Mouse (Mus musculus): ENCODE results near the gene Sympk. TPM values are rescaled to one million over a fixed set of nuclear protein-coding genes. Genes with fewer than 3 reads are reported as not detected.

Gene Sympk
- polyA plus RNA-seq, 1 experiment from 2014 or later, result 9.6 TPM

DNA sequence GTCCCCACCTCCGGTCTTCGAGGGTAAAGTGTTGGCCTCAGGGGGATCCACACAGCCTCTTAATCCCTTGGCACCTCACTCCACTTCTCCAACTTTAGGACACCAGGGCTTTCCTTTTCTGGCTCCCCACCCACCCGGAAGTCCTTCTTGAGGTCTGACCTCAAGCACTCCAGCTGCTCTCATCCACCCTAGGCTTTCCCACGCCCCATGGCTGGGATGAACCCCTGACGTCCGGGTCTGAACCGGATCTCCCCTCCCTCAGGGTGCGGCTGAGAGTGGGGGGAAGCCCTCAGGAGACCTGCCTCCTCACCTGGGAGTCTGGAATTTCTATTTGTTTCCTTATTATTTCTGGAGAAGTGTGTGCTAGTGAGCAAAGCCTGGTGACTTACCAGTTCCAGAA lies 3.1 kb upstream of the Sympk start:
- H3K4me2 ChIP-seq (replicated peaks; ENCODE audit: low read depth), result peak overlapping the region; percentile 45
- DNase-seq (ENCODE audit: low spot score) (no peak), ATAC-seq (ENCODE audit: low FRiP score, low TSS enrichment) (no peak)
- no peak overlapping the region; the same call in 1 of the 2 replicates for H3K4me3 ChIP-seq (ENCODE audit: low read depth, low read length)
- H3K9ac ChIP-seq (ENCODE audit: low read length), result no peak overlapping the region
- H3K27me3 ChIP-seq (ENCODE audit: control insufficient read depth, insufficient read depth, low read length), result 0 out of 2 replicates have a peak, but pooled peaks cover 7% of the 10 kb centered on the region
- H3K36me3 ChIP-seq (ENCODE audit: control insufficient read depth, insufficient read depth, low read length), result no peaks in the 10 kb centered on the region
- no peaks in the 10 kb centered on the region for H3K9me3 ChIP-seq (ENCODE audit: control insufficient read depth, low read length)
- WGBS, result 13% methylated on average over 8 of the region's 8 CpGs
- H3K4me1 ChIP-seq (replicated peaks; ENCODE audit: control insufficient read depth, insufficient read depth), result no peaks in the 10 kb centered on the region
- no peak for TF ChIP-seq CTCF (IDR thresholded peaks at IDR 0.05; ENCODE audit: low read depth)
- no peak for TF ChIP-seq EP300 (optimal IDR thresholded peaks at IDR 0.05)
- 0 out of 2 replicates have a peak overlapping the region, but pooled peaks have one; percentile 18 for H3K27ac ChIP-seq (replicated peaks)

DNA sequence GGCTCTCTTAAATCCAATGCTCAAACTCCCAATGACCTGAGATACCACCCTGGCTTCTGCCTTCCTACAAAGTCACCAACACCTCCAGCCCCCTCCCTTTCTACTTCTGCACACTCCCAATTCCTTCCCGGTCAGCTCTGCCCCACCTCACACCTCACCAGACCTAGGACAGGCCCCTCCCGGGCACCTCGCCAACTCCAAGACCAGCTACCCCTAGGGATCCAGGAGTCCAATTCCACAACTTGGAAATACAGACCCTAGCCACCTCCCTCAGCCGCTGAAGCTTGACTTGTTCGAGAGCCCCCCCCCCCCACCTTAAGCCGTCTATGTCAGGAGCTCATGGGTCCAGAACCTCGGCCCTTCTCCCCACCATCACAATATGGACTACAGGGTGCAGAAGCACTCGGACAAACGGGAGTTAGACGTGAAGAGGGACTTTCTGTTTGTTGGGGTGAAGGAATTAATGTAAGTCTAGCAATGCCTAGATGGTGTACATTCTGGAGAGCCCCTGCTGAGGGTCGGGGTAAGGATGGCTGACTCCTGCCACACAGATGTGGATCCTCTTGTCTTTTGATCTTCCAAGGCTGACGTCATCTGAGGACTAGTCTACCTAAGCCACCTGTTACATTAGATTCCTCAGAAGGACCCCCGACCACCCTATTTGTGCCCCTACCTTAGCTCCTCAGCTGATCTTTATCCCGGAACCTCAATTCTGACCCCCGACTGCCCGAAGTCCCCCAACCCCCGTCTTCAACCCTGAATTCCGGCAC lies 1.8 kb upstream of the Sympk start:
- no peaks in the 10 kb centered on the region for H3K9me3 ChIP-seq (ENCODE audit: control insufficient read depth, low read length)
- peak overlapping the region; percentile 70 for H3K27ac ChIP-seq (replicated peaks)
- WGBS, result 39% methylated on average over 18 of the region's 18 CpGs
- TF ChIP-seq EP300 (optimal IDR thresholded peaks at IDR 0.05), result no peak
- no peak for TF ChIP-seq CTCF (IDR thresholded peaks at IDR 0.05; ENCODE audit: low read depth)
- DNase-seq (ENCODE audit: low spot score) (peak; percentile 67), ATAC-seq (ENCODE audit: low FRiP score, low TSS enrichment) (no peak)
- H3K4me1 ChIP-seq (replicated peaks; ENCODE audit: control insufficient read depth, insufficient read depth), result no peaks in the 10 kb centered on the region
- peak overlapping the region; percentile 48 for H3K9ac ChIP-seq (ENCODE audit: low read length)
- peak overlapping the region; percentile 42 for H3K4me3 ChIP-seq (ENCODE audit: low read depth, low read length)
- 0 out of 2 replicates have a peak, but pooled peaks cover 7% of the 10 kb centered on the region for H3K27me3 ChIP-seq (ENCODE audit: control insufficient read depth, insufficient read depth, low read length)
- no peaks in the 10 kb centered on the region for H3K36me3 ChIP-seq (ENCODE audit: control insufficient read depth, insufficient read depth, low read length)
- peak overlapping the region; percentile 45 for H3K4me2 ChIP-seq (replicated peaks; ENCODE audit: low read depth)

DNA sequence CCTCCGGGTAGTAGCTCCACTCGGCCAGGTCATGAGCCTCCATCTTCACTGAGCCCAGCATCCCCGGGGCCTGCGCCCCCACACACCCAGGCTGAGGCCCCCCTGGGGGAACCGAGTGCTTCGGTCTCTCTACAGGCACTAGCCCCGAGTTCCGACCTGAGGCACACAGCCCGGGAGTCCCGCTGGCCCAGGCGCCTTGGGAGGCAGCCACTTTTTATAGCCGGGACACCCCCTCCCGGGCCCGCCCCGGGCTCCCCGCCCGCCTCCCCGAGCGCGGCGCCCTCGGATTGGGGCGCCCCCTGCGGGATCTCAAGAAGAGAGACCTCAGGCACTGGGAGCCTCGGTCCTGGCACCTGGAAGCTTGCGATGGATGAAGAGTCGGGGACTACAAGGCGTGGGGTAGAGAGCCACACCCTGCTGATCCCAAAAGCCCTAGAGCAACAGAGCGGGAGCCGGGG lies 791 bp upstream of the Sympk start, which contains the start of gene Foxa3:
Foxa3 (minus strand) TSS at position 182 of the 458 bp plus-strand sequence.
- TF ChIP-seq CTCF (IDR thresholded peaks at IDR 0.05; ENCODE audit: low read depth) (peak; percentile 68), EP300 (optimal IDR thresholded peaks at IDR 0.05) (no peak)
- ATAC-seq (ENCODE audit: low FRiP score, low TSS enrichment), result peak; percentile 71
- Histone ChIP-seq H3K9ac (ENCODE audit: low read length) (peak within 1 kb of the TSS; percentile 88), H3K36me3 (ENCODE audit: control insufficient read depth, insufficient read depth, low read length) (no peaks in the 10 kb centered on the region), H3K4me2 (replicated peaks; ENCODE audit: low read depth) (peak within 1 kb of the TSS; percentile 92), H3K4me1 (replicated peaks; ENCODE audit: control insufficient read depth, insufficient read depth) (no peaks in the 10 kb centered on the region), H3K27me3 (ENCODE audit: control insufficient read depth, insufficient read depth, low read length) (0 out of 2 replicates have a peak, but pooled peaks cover 7% of the 10 kb centered on the region), H3K4me3 (ENCODE audit: low read depth, low read length) (peak within 1 kb of the TSS; percentile 97), H3K9me3 (ENCODE audit: control insufficient read depth, low read length) (no peaks in the 10 kb centered on the region), H3K27ac (replicated peaks) (peak within 1 kb of the TSS; percentile 73)
- WGBS, result 1% methylated on average over 29 of the region's 30 CpGs
- peak; percentile 89 for DNase-seq (ENCODE audit: low spot score)

GRCm38 (mm10) chr7:19024581-19025255 lies 541 bp downstream of the Sympk start:
- H3K4me2 ChIP-seq (replicated peaks; ENCODE audit: low read depth), result peak overlapping the region; percentile 92
- peaks cover 8% of the 10 kb centered on the region for H3K36me3 ChIP-seq (ENCODE audit: control insufficient read depth, insufficient read depth, low read length)
- no peaks in the 10 kb centered on the region for H3K4me1 ChIP-seq (replicated peaks; ENCODE audit: control insufficient read depth, insufficient read depth)
- peak; percentile 51 for DNase-seq (ENCODE audit: low spot score)
- H3K9ac ChIP-seq (ENCODE audit: low read length), result peak overlapping the region; percentile 88
- 0 out of 2 replicates have a peak, but pooled peaks cover 7% of the 10 kb centered on the region for H3K27me3 ChIP-seq (ENCODE audit: control insufficient read depth, insufficient read depth, low read length)
- H3K9me3 ChIP-seq (ENCODE audit: control insufficient read depth, low read length), result no peaks in the 10 kb centered on the region
- peak; percentile 50 for ATAC-seq (ENCODE audit: low FRiP score, low TSS enrichment)
- peak overlapping the region; percentile 97 for H3K4me3 ChIP-seq (ENCODE audit: low read depth, low read length)
- H3K27ac ChIP-seq (replicated peaks), result peak overlapping the region; percentile 73
- 1% methylated on average over 28 of the region's 36 CpGs for WGBS
- TF ChIP-seq CTCF (IDR thresholded peaks at IDR 0.05; ENCODE audit: low read depth), result no peak
- TF ChIP-seq EP300 (optimal IDR thresholded peaks at IDR 0.05), result no peak

DNA sequence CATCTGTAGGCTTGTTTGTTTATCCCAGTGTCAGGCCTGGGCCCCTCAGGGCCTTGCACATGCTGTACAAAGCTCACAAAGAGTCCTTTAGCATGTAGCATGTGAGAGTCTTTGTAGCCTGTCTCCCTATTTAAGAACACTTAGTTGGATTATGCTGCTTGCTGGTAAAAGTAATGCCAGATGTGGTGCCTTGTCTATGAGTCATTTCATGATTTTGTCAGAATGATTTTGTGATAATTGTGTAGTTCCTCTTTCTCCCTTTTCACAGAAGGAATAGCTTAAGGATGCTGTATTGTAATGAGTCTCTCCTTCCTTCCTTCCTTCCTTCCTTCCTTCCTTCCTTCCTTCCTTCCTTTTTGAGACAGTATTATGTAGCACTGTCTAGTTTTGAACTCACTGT lies 3.9 kb downstream of the Sympk start:
- DNase-seq (ENCODE audit: low spot score) (no peak), ATAC-seq (ENCODE audit: low FRiP score, low TSS enrichment) (no peak)
- Histone ChIP-seq H3K36me3 (ENCODE audit: control insufficient read depth, insufficient read depth, low read length) (peaks cover 21% of the 10 kb centered on the region), H3K9ac (ENCODE audit: low read length) (no peak overlapping the region), H3K4me3 (ENCODE audit: low read depth, low read length) (no peak overlapping the region), H3K27ac (replicated peaks) (no peak overlapping the region), H3K4me1 (replicated peaks; ENCODE audit: control insufficient read depth, insufficient read depth) (no peaks in the 10 kb centered on the region), H3K27me3 (ENCODE audit: control insufficient read depth, insufficient read depth, low read length) (0 out of 2 replicates have a peak, but pooled peaks cover 7% of the 10 kb centered on the region), H3K4me2 (replicated peaks; ENCODE audit: low read depth) (no peak overlapping the region), H3K9me3 (ENCODE audit: control insufficient read depth, low read length) (no peaks in the 10 kb centered on the region)
- TF ChIP-seq EP300 (optimal IDR thresholded peaks at IDR 0.05) (no peak), CTCF (IDR thresholded peaks at IDR 0.05; ENCODE audit: low read depth) (no peak)

Measured in stomach, postnatal 0 days (tissue).